Mouse (Mus musculus) lung, embryonic 15.5 days (tissue): Measurements from ENCODE around the gene Gm3033. TPM values are rescaled to one million over a fixed set of nuclear protein-coding genes. Genes with fewer than 3 reads are reported as not detected.
"Not testable (repeated sequence)": the region's sequence is repeated elsewhere in the genome, so short reads cannot be mapped to it uniquely, and the experiment has no call there.

ENCODE experiments used
- ATAC-seq: fragments of 200-750 bp; cut with Nextera tagmentation; 2 replicates; pipeline ENCODE4 v1.8.0; 2017; ENCODE audit warnings: moderate number of reproducible peaks, borderline replicate concordance; ENCODE audit not compliant: low FRiP score, low TSS enrichment; ENCODE audit errors: extremely low read depth
- H3K27ac ChIP-seq: fragments of 300-500 bp; sonication (generic); 2 replicates; pipeline ENCODE4 v1.5.1; 2015; ENCODE audit warnings: moderate library complexity, mild to moderate bottlenecking, inconsistent platforms
- H3K27me3 ChIP-seq: fragments of 300-500 bp; sonication (generic); 2 replicates; pipeline ENCODE4 v1.6.1; 2015; ENCODE audit warnings: inconsistent platforms
- H3K36me3 ChIP-seq: fragments of 300-500 bp; sonication (generic); 2 replicates; pipeline ENCODE4 v1.6.1; 2015; ENCODE audit warnings: inconsistent platforms
- H3K4me1 ChIP-seq: fragments of 300-500 bp; sonication (generic); 2 replicates; pipeline ENCODE4 v1.6.1; 2015; ENCODE audit warnings: inconsistent platforms
- H3K4me2 ChIP-seq: fragments of 300-500 bp; sonication (generic); 2 replicates; pipeline ENCODE4 v1.6.1; 2015; ENCODE audit warnings: inconsistent platforms, mild to moderate bottlenecking, moderate library complexity
- H3K4me3 ChIP-seq: fragments of 300-500 bp; sonication (generic); 2 replicates; pipeline ENCODE4 v1.5.1; 2015; ENCODE audit warnings: mild to moderate bottlenecking, inconsistent platforms
- H3K9ac ChIP-seq: fragments of 300-500 bp; sonication (generic); 2 replicates; pipeline ENCODE4 v1.6.1; 2015; ENCODE audit warnings: inconsistent platforms
- H3K9me3 ChIP-seq: fragments of 300-500 bp; sonication (generic); 2 replicates; pipeline ENCODE4 v1.6.1; 2016; ENCODE audit warnings: inconsistent platforms
- WGBS: fragments of 180-500 bp; shearing (Covaris S2); methylation state at CpG from one replicate; pipeline ENCODE4 v1.1.7; 2015; 5-methylcytosine and 5-hydroxymethylcytosine counted together
- polyA plus RNA-seq: library from polyadenylated mRNA; unstranded; fragments of >200 nt; fragmentation: Nextera tagmentation; extraction: Ambion mirVana; gene quantifications from 2 replicates; pipeline ENCODE4 v1.2.1, GENCODE M21; 2015

Gm3033 gene
- not detected in 2 replicates for polyA plus RNA-seq

DNA sequence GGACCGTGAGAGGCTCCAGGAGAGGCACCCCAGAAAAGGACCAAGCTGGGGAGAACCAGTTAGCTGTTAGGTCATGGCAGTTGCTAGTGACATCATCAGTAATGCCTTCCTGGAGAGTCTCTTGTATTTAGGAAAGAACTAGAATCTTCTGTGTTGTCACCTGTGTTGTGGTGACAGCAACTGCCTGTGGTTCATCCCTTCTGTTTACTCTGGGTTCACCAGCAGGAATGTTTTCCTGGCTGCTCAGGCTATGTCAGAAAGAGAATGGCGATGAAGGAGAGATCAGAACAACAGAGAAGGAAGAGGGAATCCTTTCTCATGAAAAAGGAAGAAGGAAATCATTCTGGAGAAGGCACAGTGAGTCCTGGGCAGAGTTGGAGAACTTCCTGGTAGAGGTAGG is at the start of gene Gm3033:
Gene Gm3033, plus strand, starts transcription at position 301 of the 400 bp plus-strand sequence.
- not testable (repeated sequence) for H3K27ac ChIP-seq, H3K36me3 ChIP-seq, ATAC-seq, H3K4me1 ChIP-seq, H3K4me2 ChIP-seq, H3K9me3 ChIP-seq, H3K27me3 ChIP-seq, H3K9ac ChIP-seq, H3K4me3 ChIP-seq
- no CpG with 5 or more reads among the region's 2 CpGs for WGBS

DNA sequence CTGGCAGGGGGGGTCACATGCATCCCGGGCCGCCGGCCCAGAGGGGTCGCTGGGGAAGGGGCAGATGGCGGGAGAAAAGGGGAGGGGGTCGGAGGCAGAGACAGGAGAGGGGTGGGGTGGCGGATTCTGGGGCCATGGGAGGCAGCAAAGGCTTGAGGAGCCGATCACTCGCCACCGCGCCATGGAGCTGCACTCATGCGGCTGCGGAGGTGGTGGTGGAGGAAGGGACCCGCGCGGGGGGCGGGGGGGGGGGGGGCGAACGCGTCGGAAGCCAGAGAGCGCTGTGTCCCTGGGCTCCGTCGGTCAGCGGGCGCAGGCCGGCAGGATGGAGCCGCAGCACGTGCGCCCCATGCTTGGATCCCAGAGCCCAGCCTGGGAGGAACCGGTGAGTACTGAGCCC is 36.3 kb upstream of the Gm3033 start, which contains the start of gene Gm3002:
Gene Gm3002, plus strand, starts transcription at position 301 of the 400 bp plus-strand sequence.
- not testable (repeated sequence) for H3K4me2 ChIP-seq, H3K4me1 ChIP-seq, H3K9ac ChIP-seq, H3K27me3 ChIP-seq, H3K9me3 ChIP-seq, H3K27ac ChIP-seq, H3K4me3 ChIP-seq, H3K36me3 ChIP-seq, ATAC-seq
- WGBS: no CpG with 5 or more reads among the region's 31 CpGs

DNA sequence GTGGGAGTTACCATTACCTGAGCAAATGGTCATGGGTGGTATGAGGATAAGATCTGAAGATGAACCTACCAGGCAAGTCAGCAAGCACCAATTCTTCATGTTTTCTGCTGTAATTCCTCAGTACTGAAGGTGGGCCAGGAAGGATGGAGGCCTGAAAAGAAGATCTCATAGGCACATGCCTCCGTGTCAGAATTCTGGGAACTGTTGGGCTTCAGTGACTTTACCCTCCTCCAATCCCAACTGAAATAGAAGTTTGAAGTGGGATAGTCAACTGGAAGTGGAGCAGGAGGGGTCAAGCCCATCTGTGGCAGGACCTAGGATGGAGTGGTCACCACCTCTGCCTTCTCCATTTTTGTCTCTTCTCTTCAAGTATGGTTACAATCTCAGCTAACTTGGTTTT is 37.8 kb downstream of the Gm3033 start, which contains the start of gene Gm2916:
Gene Gm2916, plus strand, starts transcription at position 301 of the 400 bp plus-strand sequence.
- no CpG with 5 or more reads among the region's 1 CpGs for WGBS
- H3K36me3 ChIP-seq, H3K4me3 ChIP-seq, H3K9me3 ChIP-seq, H3K27ac ChIP-seq, H3K4me2 ChIP-seq, H3K9ac ChIP-seq, H3K4me1 ChIP-seq, ATAC-seq, H3K27me3 ChIP-seq: not testable (repeated sequence)

Other genes starting within 250 kb of the Gm3033 start
- not detected in 2 replicates for gene Gm3012, start 211.7 kb upstream of the Gm3033 start, polyA plus RNA-seq
- gene Gm3020, start 194.2 kb upstream of the Gm3033 start, polyA plus RNA-seq: 1.4 and 1.7 TPM in 2 replicates
- not detected in 2 replicates for gene Gm3043, start 157.5 kb upstream of the Gm3033 start, polyA plus RNA-seq
- 0.20 and 0.32 TPM in 2 replicates for gene Gm3002, start 36.2 kb upstream of the Gm3033 start, polyA plus RNA-seq
- 0.12 TPM in 1 of 2 replicates, not detected in the other for gene Gm2916, start 37.9 kb downstream of the Gm3033 start, polyA plus RNA-seq
- gene Gm3029, start 85.5 kb downstream of the Gm3033 start, polyA plus RNA-seq: not detected in 2 replicates
- not detected in 2 replicates for gene Gm3095, start 117.3 kb downstream of the Gm3033 start, polyA plus RNA-seq
- not detected in 2 replicates for gene Gm3099, start 152.1 kb downstream of the Gm3033 start, polyA plus RNA-seq
- gene Gm5796, start 177.7 kb downstream of the Gm3033 start, polyA plus RNA-seq: 0.14 and 0.15 TPM in 2 replicates
- not detected in 2 replicates for gene Gm3115, start 237.9 kb downstream of the Gm3033 start, polyA plus RNA-seq